Mouse (Mus musculus) liver, adult 2 months (tissue): ENCODE data around the gene Defb26.

ENCODE experiments used
- CTCF ChIP-seq: fragments of 200-500 bp; IDR thresholded peaks from 2 replicates; pipeline ENCODE4 v1.5.1; 2011; ENCODE audit warnings: low read depth, low read length, control low read depth
- POLR2A ChIP-seq: fragments of 200-500 bp; IDR thresholded peaks from 2 replicates; pipeline ENCODE4 v1.6.1; 2011; ENCODE audit warnings: low read length, control low read depth; ENCODE audit not compliant: insufficient read depth; ENCODE audit errors: extremely low read depth

GRCm38 (mm10) chr2:152470973-152471372, 40.5 kb downstream of the Defb26 start:
- TF ChIP-seq POLR2A (no peak), CTCF (peak; percentile 43)
